Mouse (Mus musculus): ENCODE measurements around the gene Gpc3. TPM values are rescaled to one million over a fixed set of nuclear protein-coding genes. Genes with fewer than 3 reads are reported as not detected.
"Not testable (repeated sequence)": the region's sequence is repeated elsewhere in the genome, so short reads cannot be mapped to it uniquely, and the experiment has no call there.

Gpc3 gene
- total RNA-seq, 1 experiment from 2014 or later = 1.8 TPM

DNA sequence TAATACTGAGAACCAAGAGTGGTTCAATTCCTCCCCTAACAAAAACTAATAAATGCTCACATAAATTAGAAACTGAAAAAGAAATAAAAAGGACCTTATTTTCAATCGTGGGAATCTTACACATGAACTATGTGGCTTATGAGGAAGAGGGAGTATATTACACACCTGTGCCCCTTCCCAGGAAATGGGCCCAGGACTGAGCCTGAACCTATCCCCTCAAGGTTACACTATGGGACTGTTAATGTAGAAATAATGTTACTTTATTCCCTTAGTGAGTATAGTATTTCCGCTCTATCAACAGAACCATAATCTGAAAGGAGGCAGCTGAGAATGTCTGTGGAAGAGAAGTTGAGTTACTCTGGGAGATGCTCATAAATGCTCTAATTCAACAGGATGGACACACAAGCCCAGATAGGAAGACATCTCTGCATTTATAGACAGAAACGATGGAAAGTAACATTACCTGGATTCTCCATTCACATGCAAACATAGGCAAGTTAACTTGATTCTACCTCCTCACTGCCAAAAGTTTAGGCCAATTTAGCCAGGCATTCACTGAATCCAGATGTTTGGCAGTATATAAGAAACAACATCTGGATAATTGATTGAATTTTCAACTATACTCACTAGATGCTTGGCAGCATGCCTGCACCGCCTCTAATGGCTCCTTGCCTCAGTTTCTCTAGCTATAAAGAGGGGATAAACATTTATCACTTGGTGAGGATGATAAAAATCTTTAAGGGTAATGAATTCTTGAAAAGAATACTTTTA lies 251.3 kb downstream of the Gpc3 start:
- no peak for ATAC-seq (replicated peaks in 1 of 2; ENCODE audit: insufficient read depth in 1 of 2, low FRiP score in 2 of 2, low TSS enrichment in 1 of 2, low read depth in 1 of 2, poor library complexity in 2 of 2, severe bottlenecking in 2 of 2)

DNA sequence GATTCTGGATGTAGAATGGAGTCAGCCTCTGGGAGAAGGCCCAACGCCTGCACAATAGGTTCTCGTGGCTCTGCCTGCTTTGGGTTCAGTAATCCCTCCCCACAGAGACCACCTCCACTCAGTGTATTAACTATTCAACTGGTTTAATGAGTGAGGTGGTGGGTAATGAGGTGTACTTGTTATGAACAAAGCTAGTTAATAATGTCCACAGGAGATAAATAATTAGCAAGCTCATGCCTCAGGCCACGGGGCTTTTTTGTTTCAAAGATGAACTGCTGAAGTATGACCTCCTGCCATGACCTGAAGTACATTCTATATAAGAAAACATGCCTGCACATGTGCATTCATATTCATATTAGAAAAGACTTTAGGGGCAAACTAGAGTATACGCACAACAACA lies 260.8 kb downstream of the Gpc3 start:
- no peak for ATAC-seq (replicated peaks in 1 of 2; ENCODE audit: insufficient read depth in 1 of 2, low FRiP score in 2 of 2, low TSS enrichment in 1 of 2, low read depth in 1 of 2, poor library complexity in 2 of 2, severe bottlenecking in 2 of 2)

DNA sequence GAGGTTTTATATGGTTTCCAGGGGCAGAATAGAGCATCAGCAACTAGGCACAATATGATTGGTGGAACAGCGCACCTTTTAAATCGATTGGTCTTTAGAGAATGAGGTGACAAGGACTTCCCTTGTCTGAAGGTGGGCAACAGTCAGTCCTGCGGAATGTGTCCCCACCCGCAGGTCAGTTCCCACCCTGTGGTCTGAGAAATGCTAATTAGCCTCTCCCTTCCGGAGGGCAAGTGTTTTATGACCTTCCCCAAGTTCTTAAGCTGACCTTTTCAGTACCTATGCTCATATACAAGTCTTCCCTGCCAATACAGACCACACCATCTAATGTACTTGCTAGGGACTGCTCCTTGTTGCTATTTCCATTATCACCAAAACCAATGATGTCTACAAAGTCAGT lies 263.1 kb downstream of the Gpc3 start:
- ATAC-seq (replicated peaks in 1 of 2; ENCODE audit: insufficient read depth in 1 of 2, low FRiP score in 2 of 2, low TSS enrichment in 1 of 2, low read depth in 1 of 2, poor library complexity in 2 of 2, severe bottlenecking in 2 of 2) = not testable (repeated sequence)

DNA sequence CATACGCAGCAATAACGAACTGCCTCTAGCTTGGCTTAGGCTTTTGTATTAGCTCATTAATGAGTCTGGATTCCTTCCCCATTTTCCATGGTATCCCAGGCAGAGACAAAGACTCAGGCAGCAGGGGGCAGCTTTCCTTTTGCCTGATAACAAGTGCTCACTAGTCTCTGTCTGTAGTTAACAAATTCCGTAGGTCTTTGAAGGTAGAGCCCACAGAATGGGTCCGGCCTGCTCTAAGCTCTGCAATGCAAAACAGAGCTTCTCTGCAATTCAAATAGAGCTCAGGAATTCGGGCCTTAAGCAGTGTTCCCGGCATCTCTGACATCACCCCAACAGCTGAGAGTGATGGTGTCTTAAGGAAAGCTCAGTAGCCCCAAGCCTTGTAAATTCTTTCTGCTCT lies 265.0 kb downstream of the Gpc3 start:
- no peak for ATAC-seq (replicated peaks in 1 of 2; ENCODE audit: insufficient read depth in 1 of 2, low FRiP score in 2 of 2, low TSS enrichment in 1 of 2, low read depth in 1 of 2, poor library complexity in 2 of 2, severe bottlenecking in 2 of 2)

DNA sequence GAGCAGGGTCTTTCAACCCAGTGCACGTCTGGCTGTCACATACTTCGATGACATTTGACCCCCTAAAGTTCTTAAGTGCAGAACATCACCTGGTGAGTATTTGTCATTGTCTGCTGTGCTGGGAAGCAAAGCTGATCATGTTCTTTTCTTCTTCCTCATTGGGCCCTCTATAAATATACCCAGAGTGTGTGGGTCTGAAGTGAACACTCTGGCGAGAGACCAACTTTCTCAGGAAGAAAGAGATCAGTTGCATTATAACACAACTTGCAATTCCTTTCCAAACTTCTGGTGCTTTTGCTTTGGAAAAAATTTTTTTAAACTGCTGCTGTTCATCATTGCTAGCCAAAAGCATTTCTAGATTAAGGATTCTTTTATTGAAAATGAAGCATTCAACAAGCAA lies 269.7 kb downstream of the Gpc3 start:
- ATAC-seq (replicated peaks in 1 of 2; ENCODE audit: insufficient read depth in 1 of 2, low FRiP score in 2 of 2, low TSS enrichment in 1 of 2, low read depth in 1 of 2, poor library complexity in 2 of 2, severe bottlenecking in 2 of 2) = no peak

DNA sequence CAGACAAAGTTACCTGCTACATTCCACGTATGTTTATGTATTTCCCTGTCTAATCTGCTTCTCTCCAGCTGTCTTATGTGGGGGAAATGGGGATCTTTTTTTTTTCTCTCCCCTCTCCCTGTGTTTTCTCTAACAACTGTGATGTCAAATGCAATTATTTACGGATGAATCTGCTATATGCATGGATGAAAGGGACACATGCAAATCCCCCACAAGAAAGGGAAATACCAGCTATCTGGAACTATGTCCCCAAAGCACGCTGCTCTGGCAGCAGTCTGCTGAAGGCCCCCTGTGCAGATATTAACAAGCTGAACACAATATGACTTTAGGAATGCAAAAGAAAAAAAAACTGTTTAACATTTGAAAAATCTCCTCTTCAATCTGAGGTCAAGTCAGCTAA lies 273.5 kb downstream of the Gpc3 start:
- ATAC-seq (replicated peaks in 1 of 2; ENCODE audit: insufficient read depth in 1 of 2, low FRiP score in 2 of 2, low TSS enrichment in 1 of 2, low read depth in 1 of 2, poor library complexity in 2 of 2, severe bottlenecking in 2 of 2) = no peak

DNA sequence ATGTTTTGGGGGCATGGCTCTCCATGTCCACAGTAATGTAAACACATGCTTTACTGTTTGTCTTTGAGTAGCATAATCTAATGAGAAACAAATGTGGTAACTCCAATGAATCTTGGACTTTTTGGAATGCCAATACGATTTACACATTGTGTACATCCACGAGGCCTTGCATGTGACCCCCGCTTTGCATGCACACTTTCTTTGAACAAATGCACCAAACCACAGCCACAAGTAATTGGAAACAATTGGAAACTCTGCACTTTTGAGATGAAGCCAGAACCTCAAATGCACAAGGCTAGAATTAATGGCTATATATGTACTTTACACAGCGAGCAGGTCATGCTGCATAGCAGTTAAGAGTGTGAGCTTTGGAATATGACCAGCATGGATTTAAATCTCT lies 292.0 kb downstream of the Gpc3 start:
- ATAC-seq (replicated peaks in 1 of 2; ENCODE audit: insufficient read depth in 1 of 2, low FRiP score in 2 of 2, low TSS enrichment in 1 of 2, low read depth in 1 of 2, poor library complexity in 2 of 2, severe bottlenecking in 2 of 2) = no peak

DNA sequence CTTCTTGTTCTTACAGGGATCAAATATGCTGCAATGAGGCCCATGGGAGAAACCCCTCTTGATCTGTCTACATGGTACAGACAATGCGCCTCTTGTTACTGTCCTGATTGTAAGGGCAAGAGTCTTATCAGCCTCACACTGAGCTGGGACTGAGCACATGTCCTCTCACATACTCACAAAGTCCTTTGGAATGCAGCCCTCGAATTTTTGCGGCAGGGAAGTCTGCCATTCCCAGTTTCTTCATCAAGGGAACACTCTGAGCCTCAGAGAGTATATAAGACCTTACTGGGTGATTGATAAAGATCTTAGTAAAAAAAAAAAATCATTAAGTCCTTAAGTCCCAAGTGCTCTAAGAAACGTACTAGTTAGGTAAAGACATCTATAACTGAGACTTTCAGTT lies 293.1 kb downstream of the Gpc3 start:
- ATAC-seq (replicated peaks in 1 of 2; ENCODE audit: insufficient read depth in 1 of 2, low FRiP score in 2 of 2, low TSS enrichment in 1 of 2, low read depth in 1 of 2, poor library complexity in 2 of 2, severe bottlenecking in 2 of 2) = no peak

DNA sequence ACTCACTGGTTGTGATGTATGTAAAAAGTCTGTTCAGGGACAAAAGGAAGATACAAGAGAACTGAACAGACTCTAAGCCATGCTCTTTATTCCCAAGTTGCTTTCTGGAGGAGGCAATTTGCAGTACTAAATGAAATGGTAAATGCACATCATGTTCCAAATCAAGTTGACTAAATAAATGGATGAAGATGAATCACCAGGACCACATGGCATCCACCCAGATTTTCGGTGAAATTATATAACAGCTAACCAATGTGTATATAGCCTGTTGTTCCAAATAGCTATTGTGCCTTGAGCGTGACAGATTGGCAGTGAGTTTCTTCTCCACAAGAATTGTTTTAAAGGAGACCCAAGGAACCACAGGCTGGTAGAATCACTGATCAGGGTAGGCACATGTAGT lies 302.8 kb downstream of the Gpc3 start:
- no peak for ATAC-seq (replicated peaks in 1 of 2; ENCODE audit: insufficient read depth in 1 of 2, low FRiP score in 2 of 2, low TSS enrichment in 1 of 2, low read depth in 1 of 2, poor library complexity in 2 of 2, severe bottlenecking in 2 of 2)

DNA sequence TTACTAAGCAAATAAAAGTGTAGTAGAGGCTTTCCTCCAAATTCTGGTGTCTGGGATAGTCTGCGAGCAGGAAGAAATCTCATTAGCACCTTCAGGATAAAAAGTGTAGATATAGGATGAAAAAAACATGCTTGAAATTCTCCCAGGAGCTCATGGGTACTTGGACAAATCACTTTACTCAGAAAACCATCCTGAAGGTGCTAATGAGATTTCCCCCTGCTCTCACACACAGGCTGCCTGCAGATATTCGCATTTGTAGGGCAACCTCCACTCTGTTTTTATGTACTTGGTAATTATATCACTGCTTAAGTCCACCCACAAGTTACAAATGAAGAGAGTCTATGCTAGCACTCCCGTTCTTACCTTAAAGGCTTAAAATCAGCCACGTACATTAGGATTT lies 308.5 kb downstream of the Gpc3 start:
- no peak for ATAC-seq (replicated peaks in 1 of 2; ENCODE audit: insufficient read depth in 1 of 2, low FRiP score in 2 of 2, low TSS enrichment in 1 of 2, low read depth in 1 of 2, poor library complexity in 2 of 2, severe bottlenecking in 2 of 2)

DNA sequence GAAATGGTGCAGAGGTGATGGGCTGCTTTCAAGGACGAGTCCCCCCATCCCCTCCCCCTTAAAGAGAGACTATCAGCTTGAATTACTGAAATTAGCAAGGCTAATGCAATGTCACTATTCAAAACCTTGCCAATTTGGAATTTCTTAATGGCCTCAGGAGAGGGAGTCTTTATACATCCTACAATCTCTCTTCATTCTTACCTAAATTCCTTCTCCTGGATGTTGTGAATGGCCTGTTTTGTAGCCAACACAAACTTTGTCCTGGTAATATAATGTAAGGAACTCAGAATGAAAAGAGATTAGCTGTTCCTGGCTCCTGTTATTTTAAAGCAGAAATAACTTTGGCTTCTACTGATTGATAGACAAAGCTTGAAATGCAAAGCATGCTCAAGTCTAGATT lies 325.0 kb downstream of the Gpc3 start:
- no peak for ATAC-seq (replicated peaks in 1 of 2; ENCODE audit: insufficient read depth in 1 of 2, low FRiP score in 2 of 2, low TSS enrichment in 1 of 2, low read depth in 1 of 2, poor library complexity in 2 of 2, severe bottlenecking in 2 of 2)

DNA sequence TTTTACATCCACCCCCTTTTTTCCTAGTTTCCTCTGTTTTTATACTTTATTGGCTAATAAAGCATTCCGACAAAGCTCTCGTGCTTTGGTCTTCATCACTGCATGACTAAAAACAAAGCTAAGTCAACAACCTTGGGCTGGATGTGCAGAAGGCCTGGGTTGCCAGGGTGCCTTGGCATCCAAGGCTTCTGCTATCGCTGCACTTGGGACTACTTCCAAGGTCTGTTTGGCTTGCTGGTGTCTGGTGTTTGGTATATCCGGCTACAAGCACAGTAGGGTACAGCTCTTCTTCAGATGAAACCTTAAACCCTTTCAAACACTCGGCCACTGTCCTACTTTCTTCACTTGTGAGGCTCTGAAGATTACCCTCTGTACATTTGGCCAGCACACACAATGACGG lies 325.8 kb downstream of the Gpc3 start:
- no peak for ATAC-seq (replicated peaks in 1 of 2; ENCODE audit: insufficient read depth in 1 of 2, low FRiP score in 2 of 2, low TSS enrichment in 1 of 2, low read depth in 1 of 2, poor library complexity in 2 of 2, severe bottlenecking in 2 of 2)

DNA sequence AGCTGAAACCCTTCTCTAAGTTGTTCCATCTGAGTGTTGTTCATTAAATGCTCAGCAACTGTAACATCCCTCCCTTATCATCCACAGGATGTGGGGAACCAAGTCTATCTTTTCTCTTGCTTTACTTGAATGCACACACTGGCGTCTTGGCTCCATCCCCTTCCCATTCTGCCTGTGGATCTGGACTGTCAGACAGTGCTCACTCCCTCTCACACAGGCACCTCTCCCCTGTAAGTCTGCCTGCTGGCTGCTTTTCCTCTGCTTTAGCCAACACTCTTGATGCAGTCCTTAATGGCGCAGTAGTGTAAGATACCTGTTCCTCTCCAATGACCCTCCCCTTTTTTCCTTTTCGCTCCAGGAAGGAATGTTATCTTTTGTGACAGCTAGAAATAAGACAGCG lies 331.7 kb downstream of the Gpc3 start:
- ATAC-seq (replicated peaks in 1 of 2; ENCODE audit: insufficient read depth in 1 of 2, low FRiP score in 2 of 2, low TSS enrichment in 1 of 2, low read depth in 1 of 2, poor library complexity in 2 of 2, severe bottlenecking in 2 of 2) = no peak

DNA sequence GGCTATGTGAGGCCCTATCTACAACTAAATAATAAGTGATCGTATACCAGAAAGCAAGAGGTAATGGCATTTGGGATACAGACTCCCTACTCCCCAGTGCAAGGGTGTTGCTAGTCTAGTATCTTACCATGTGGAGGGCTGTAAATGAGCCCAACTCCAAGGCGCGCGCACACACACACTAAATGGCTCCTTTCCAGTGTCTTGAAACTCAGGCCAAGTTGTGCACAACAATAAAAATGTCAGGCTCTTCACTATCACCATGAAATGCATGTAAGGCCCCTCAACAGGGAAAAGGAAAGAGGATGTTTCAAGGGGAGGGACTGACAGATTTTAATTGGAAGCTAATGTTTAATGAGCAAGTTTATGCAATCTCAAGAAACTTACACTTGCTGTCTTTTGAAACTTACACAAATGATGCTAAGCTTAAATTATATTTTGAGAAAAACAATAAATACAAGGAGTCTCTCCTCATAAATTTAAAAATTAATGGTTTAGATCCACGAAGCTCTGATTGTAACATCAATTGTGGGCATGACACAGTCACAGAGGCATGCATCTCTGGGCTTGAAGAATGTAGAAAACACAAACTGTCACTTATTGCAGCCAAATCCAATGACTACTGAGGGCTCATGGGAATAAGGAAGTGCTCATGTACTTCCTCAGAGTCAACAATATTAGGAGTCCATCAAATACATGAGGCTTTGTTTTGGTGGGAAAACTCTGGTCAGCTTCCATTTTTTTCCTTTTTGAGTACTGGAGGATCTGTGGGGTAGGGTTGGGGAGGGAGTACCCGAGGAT lies 332.4 kb downstream of the Gpc3 start:
- ATAC-seq (replicated peaks in 1 of 2; ENCODE audit: insufficient read depth in 1 of 2, low FRiP score in 2 of 2, low TSS enrichment in 1 of 2, low read depth in 1 of 2, poor library complexity in 2 of 2, severe bottlenecking in 2 of 2) = no peak

DNA sequence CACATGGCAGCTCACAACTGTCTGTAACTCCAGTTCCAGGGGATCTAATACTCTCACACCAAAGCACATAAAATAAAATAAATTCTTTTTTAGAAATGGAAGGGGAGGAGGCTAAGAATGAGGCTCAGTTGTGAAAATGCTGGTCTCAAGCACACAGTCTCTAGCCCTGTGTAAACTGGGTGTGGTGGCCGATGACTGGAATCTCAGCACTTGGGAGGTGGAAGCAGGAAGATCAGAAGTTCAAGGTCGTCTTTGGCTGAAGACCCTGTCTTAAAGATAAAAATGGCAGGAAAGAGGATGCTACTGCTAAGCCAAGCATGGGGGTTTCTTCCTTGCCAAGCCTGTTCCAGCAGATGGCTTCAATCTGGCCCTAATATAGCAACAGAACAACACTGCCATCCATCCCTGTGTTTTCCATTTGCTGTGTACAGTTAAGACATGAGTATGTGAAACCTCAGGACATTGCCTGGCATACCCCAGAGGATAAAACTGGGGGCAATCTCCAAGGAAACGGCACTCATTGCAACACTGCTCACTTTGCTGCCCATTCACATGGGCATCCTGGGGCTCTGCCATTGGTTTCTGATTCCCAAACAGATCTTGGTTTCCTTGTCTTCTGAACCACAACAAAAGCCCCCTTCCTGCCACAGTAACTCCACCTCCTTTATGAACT lies 334.9 kb downstream of the Gpc3 start:
- ATAC-seq (replicated peaks in 1 of 2; ENCODE audit: insufficient read depth in 1 of 2, low FRiP score in 2 of 2, low TSS enrichment in 1 of 2, low read depth in 1 of 2, poor library complexity in 2 of 2, severe bottlenecking in 2 of 2) = no peak

DNA sequence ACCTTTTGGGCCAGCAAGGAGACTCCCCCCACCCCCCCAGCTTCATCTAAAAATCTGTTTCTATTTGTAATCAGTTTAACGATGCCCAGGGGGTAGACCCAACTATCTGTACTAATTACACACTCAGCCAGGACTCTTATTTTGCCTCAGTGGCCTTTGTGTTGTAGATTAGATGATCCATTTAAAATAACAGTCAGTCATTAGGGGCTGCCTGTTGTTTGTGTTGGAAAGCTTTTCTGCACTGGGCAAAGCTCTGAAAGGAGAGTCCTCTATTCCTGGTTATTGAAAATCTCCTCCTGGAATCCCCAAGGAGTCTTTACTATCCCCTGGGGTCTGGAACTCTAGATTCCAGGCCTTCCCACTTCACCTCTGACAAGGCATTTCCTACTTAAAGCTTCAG lies 336.2 kb downstream of the Gpc3 start:
- ATAC-seq (replicated peaks in 1 of 2; ENCODE audit: insufficient read depth in 1 of 2, low FRiP score in 2 of 2, low TSS enrichment in 1 of 2, low read depth in 1 of 2, poor library complexity in 2 of 2, severe bottlenecking in 2 of 2) = no peak

DNA sequence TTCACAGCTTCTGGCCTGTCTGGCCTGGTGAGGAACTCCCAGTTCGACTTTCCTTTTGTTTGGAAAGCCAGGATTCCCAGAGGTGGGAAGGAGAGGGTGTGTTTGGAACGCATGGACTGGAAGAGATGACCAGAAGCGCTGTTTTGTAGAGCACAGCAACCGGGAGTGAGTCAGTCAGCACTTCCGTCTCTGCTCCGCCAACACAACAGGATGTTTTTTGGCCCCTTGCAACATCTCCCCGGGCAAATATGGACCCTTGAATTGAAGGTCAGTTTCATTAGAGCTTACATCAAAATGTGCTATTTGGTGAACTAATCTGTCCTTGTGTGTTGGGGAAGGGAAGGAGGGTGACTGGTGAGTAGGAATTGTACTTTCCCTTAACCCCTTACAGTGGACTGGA lies 340.7 kb downstream of the Gpc3 start:
- ATAC-seq (replicated peaks in 1 of 2; ENCODE audit: insufficient read depth in 1 of 2, low FRiP score in 2 of 2, low TSS enrichment in 1 of 2, low read depth in 1 of 2, poor library complexity in 2 of 2, severe bottlenecking in 2 of 2) = no peak

DNA sequence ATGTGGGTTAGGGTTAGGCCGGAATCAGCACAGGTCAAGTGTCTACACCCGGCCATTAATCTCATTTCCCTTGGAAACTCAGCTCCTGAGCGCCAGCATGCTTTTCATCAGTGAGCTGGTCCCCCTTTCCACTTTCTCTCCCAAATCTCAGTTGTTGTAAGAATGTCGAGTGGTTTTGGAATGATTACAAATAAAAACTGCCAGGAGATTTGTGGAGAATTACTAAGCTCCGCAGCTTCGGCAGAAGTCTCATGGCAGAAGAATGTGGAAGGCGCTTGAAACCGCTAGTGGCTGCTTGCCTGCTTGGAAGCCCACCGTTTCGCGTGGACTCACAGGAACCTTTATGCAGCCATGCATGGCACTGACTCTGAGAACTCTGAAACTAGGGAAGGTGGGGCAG lies 351.8 kb downstream of the Gpc3 start:
- no peak for ATAC-seq (replicated peaks in 1 of 2; ENCODE audit: insufficient read depth in 1 of 2, low FRiP score in 2 of 2, low TSS enrichment in 1 of 2, low read depth in 1 of 2, poor library complexity in 2 of 2, severe bottlenecking in 2 of 2)

All from hematopoietic stem cell, adult 5-6 weeks (primary cell).